Mouse (Mus musculus) heart, postnatal 0 days (tissue): ENCODE results near the gene Rnf187. TPM values are rescaled to one million over a fixed set of nuclear protein-coding genes. Genes with fewer than 3 reads are reported as not detected.
A peak's percentile ranks its signal among the peaks of the same experiment; 100 is the strongest.

ENCODE experiments used
- ATAC-seq: fragments of 200-750 bp; cut with Nextera tagmentation; 2 replicates; pipeline ENCODE4 v1.8.0; 2017; ENCODE audit warnings: low read depth, moderate number of reproducible peaks, moderate library complexity; ENCODE audit not compliant: insufficient read depth
- DNase-seq: peaks from one replicate; pipeline ENCODE4 v3.0.0-alpha.2; 2016; ENCODE audit warnings: low spot score
- H3K27ac ChIP-seq: fragments of 300-500 bp; sonication (generic); 2 replicates; pipeline ENCODE4 v1.5.1; 2014; ENCODE audit warnings: low read depth, mild to moderate bottlenecking
- H3K27me3 ChIP-seq: fragments of 300-500 bp; sonication (generic); 2 replicates; pipeline ENCODE4 v1.6.1; 2014; ENCODE audit warnings: low read length, mixed read lengths; ENCODE audit not compliant: control insufficient read depth, insufficient read depth
- H3K36me3 ChIP-seq: fragments of 300-500 bp; sonication (generic); replicated peaks from 2 replicates; pipeline ENCODE4 v1.6.1; 2014; ENCODE audit warnings: low read length, mixed read lengths; ENCODE audit not compliant: control insufficient read depth, insufficient read depth
- H3K4me1 ChIP-seq: fragments of 300-500 bp; sonication (generic); 2 replicates; pipeline ENCODE4 v1.6.1; 2014; ENCODE audit warnings: antibody characterized with exemption; ENCODE audit not compliant: control insufficient read depth, insufficient read depth
- H3K4me2 ChIP-seq: fragments of 300-500 bp; sonication (generic); 2 replicates; pipeline ENCODE4 v1.6.1; 2014; ENCODE audit warnings: low read depth, mild to moderate bottlenecking, low read length, moderate library complexity
- H3K4me3 ChIP-seq: fragments of 300-500 bp; sonication (generic); 2 replicates; pipeline ENCODE4 v1.5.1; 2014; ENCODE audit warnings: low read depth, low read length
- H3K9ac ChIP-seq: fragments of 300-500 bp; sonication (generic); replicated peaks from 2 replicates; pipeline ENCODE4 v1.6.1; 2014; ENCODE audit warnings: low read depth, low read length, mixed read lengths
- H3K9me3 ChIP-seq: fragments of 300-500 bp; sonication (generic); replicated peaks from 2 replicates; pipeline ENCODE4 v1.6.1; 2016; ENCODE audit warnings: low read length; ENCODE audit not compliant: control insufficient read depth
- CTCF ChIP-seq: IDR thresholded peaks from 2 replicates; pipeline ENCODE4 v1.5.1; 2016; ENCODE audit warnings: antibody characterized with exemption, control low read depth, low read depth
- EP300 ChIP-seq: IDR thresholded peaks from 2 replicates; pipeline ENCODE4 v1.6.1; 2016; ENCODE audit warnings: antibody characterized with exemption, low read depth
- WGBS: fragments of 180-500 bp; shearing (Covaris S2); extraction: QIAGEN DNeasy Blood & Tissue Kit; methylation state at CpG from one replicate; pipeline ENCODE4 v1.1.7; 2014; 5-methylcytosine and 5-hydroxymethylcytosine counted together
- polyA plus RNA-seq: library from polyadenylated mRNA; unstranded; fragments of >200 nt; fragmentation: Nextera tagmentation; extraction: Ambion mirVana; gene quantifications from 2 replicates; pipeline ENCODE4 v1.2.1, GENCODE M21; 2015
- total RNA-seq: library from RNA; depleted of rRNA; stranded (reverse); fragments of >200 nt; gene quantifications from 2 replicates; pipeline ENCODE4 v1.2.3, GENCODE M21; 2014; ENCODE audit warnings: low replicate concordance

Rnf187 gene
- total and polyA plus RNA-seq, 2 experiments from 2014 or later: 147 to 362 TPM

- Histone ChIP-seq H3K4me2 (peak overlapping the region; percentile 98), H3K9ac (peak overlapping the region; percentile 89), H3K9me3 (no peaks in the 10 kb centered on the region), H3K27me3 (no peaks in the 10 kb centered on the region), H3K36me3 (peaks cover 39% of the 10 kb centered on the region), H3K27ac (peak overlapping the region; percentile 96), H3K4me1 (peaks cover 8% of the 10 kb centered on the region; the same call in 1 of the 2 replicates), H3K4me3 (peak overlapping the region; percentile 88)
- ATAC-seq (no peak), DNase-seq (no peak)
- no peak for TF ChIP-seq CTCF
- no peak for TF ChIP-seq EP300
- WGBS: 2% methylated on average over 13 of the region's 13 CpGs
Measured at GRCm38 (mm10) chr11:58937909-58938308, 807 bp downstream of the Rnf187 start.

GRCm38 (mm10) chr11:58931576-58931975 is 7.1 kb downstream of the Rnf187 start:
- Histone ChIP-seq H3K4me2 (no peak overlapping the region), H3K9me3 (no peaks in the 10 kb centered on the region), H3K27ac (no peak overlapping the region), H3K4me3 (no peak overlapping the region), H3K9ac (no peak overlapping the region), H3K27me3 (no peaks in the 10 kb centered on the region), H3K36me3 (peaks cover 51% of the 10 kb centered on the region), H3K4me1 (peaks cover 4% of the 10 kb centered on the region; the same call in 1 of the 2 replicates)
- 54% methylated on average over 4 of the region's 4 CpGs for WGBS
- no peak for TF ChIP-seq EP300
- TF ChIP-seq CTCF: peak; percentile 27
- no peak for ATAC-seq
- no peak for DNase-seq

- H3K27ac ChIP-seq: no peak overlapping the region
- H3K36me3 ChIP-seq: peaks cover 39% of the 10 kb centered on the region
- no peak overlapping the region for H3K9ac ChIP-seq
- H3K27me3 ChIP-seq: no peaks in the 10 kb centered on the region
- WGBS: 78% methylated on average over 3 of the region's 3 CpGs
- no peak overlapping the region for H3K4me3 ChIP-seq
- H3K4me1 ChIP-seq: peaks cover 4% of the 10 kb centered on the region; the same call in 1 of the 2 replicates
- TF ChIP-seq CTCF (no peak), EP300 (no peak)
- DNase-seq: no peak
- ATAC-seq: no peak
- no peaks in the 10 kb centered on the region for H3K9me3 ChIP-seq
- no peak overlapping the region for H3K4me2 ChIP-seq
Measured at GRCm38 (mm10) chr11:58930254-58930653, 8.5 kb downstream of the Rnf187 start.

- H3K9me3 ChIP-seq: no peaks in the 10 kb centered on the region
- no peak for DNase-seq
- H3K27me3 ChIP-seq: no peaks in the 10 kb centered on the region
- H3K36me3 ChIP-seq: peaks cover 34% of the 10 kb centered on the region
- no peak for ATAC-seq
- TF ChIP-seq CTCF: no peak
- no peak for TF ChIP-seq EP300
- H3K4me2 ChIP-seq: no peak overlapping the region
- H3K9ac ChIP-seq: no peak overlapping the region
- H3K4me3 ChIP-seq: no peak overlapping the region
- no peak overlapping the region for H3K27ac ChIP-seq
- 50% methylated on average over 3 of the region's 3 CpGs for WGBS
- peaks cover 4% of the 10 kb centered on the region; the same call in 1 of the 2 replicates for H3K4me1 ChIP-seq
Measured at GRCm38 (mm10) chr11:58929641-58930040, 9.1 kb downstream of the Rnf187 start.

- DNase-seq: no peak
- H3K4me3 ChIP-seq: no peak overlapping the region
- no peak overlapping the region for H3K9ac ChIP-seq
- no peak for TF ChIP-seq CTCF
- TF ChIP-seq EP300: no peak
- H3K9me3 ChIP-seq: no peaks in the 10 kb centered on the region
- H3K4me1 ChIP-seq: peaks cover 4% of the 10 kb centered on the region; the same call in 1 of the 2 replicates
- WGBS: 74% methylated on average over 3 of the region's 4 CpGs
- H3K27ac ChIP-seq: no peak overlapping the region
- no peak for ATAC-seq
- H3K4me2 ChIP-seq: no peak overlapping the region
- no peaks in the 10 kb centered on the region for H3K27me3 ChIP-seq
- H3K36me3 ChIP-seq: peaks cover 28% of the 10 kb centered on the region
Measured at GRCm38 (mm10) chr11:58929055-58929454, 9.7 kb downstream of the Rnf187 start.
